Mouse (Mus musculus): ENCODE data around the gene Abcc4. TPM values are rescaled to one million over a fixed set of nuclear protein-coding genes. Genes with fewer than 3 reads are reported as not detected.
"Not testable (repeated sequence)": the region's sequence is repeated elsewhere in the genome, so short reads cannot be mapped to it uniquely, and the experiment has no call there.

The Abcc4 gene
- polyA plus RNA-seq, 1 experiment from 2014 or later: 1.8 TPM

- Histone ChIP-seq H3K9ac (no peak overlapping the region), H3K4me2 (no peak overlapping the region), H3K4me3 (replicated peaks) (no peak overlapping the region), H3K27ac (replicated peaks) (no peak overlapping the region), H3K36me3 (replicated peaks) (no peaks in the 10 kb centered on the region), H3K4me1 (replicated peaks) (peaks cover 41% of the 10 kb centered on the region), H3K27me3 (no peaks in the 10 kb centered on the region), H3K9me3 (replicated peaks) (no peaks in the 10 kb centered on the region)
- WGBS (ENCODE audit: insufficient replicate concordance): 64% methylated on average over 9 of the region's 9 CpGs
- ATAC-seq (ENCODE audit: insufficient read depth): no peak
Measured at GRCm38 (mm10) chr14:118678279-118678985, 27.6 kb downstream of the Abcc4 start.

GRCm38 (mm10) chr14:118676308-118676994 lies 29.6 kb downstream of the Abcc4 start:
- H3K9ac ChIP-seq: no peak overlapping the region
- no peak overlapping the region for H3K27ac ChIP-seq (replicated peaks)
- no peak overlapping the region for H3K4me2 ChIP-seq
- ATAC-seq (ENCODE audit: insufficient read depth): no peak
- no peak overlapping the region for H3K4me3 ChIP-seq (replicated peaks)
- WGBS (ENCODE audit: insufficient replicate concordance): 64% methylated on average over 13 of the region's 13 CpGs
- peaks cover 36% of the 10 kb centered on the region for H3K4me1 ChIP-seq (replicated peaks)
- no peaks in the 10 kb centered on the region for H3K9me3 ChIP-seq (replicated peaks)
- H3K36me3 ChIP-seq (replicated peaks): no peaks in the 10 kb centered on the region
- H3K27me3 ChIP-seq: no peaks in the 10 kb centered on the region

DNA sequence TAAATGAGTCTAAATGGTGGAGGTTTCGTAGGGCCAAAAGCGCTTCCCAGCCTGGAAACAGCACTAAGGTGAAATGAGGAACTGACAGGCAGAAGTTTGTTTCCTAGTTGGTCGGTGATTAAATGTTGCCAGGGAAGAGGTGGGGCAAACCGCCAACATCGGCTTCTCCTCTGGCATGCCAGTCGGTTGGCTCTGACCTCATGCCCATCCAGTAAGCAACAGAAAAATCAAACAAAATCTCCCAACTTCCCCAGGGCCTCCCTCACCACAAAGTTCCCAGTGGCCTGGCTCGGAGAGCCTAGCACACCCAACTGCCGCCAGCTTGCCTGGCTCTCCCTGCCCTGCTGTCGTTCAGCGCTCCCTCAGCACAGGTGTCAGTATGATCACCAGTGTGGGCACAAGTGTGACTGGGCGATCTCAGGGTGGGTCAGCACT lies 31.3 kb downstream of the Abcc4 start:
- 0 out of 2 replicates have a peak overlapping the region, but pooled peaks have one; percentile 11 for H3K4me2 ChIP-seq
- no peaks in the 10 kb centered on the region for H3K36me3 ChIP-seq (replicated peaks)
- peaks cover 36% of the 10 kb centered on the region for H3K4me1 ChIP-seq (replicated peaks)
- no peak overlapping the region for H3K9ac ChIP-seq
- H3K27ac ChIP-seq (replicated peaks): no peak overlapping the region
- no peaks in the 10 kb centered on the region for H3K27me3 ChIP-seq
- no peak overlapping the region for H3K4me3 ChIP-seq (replicated peaks)
- no peaks in the 10 kb centered on the region for H3K9me3 ChIP-seq (replicated peaks)
- ATAC-seq (ENCODE audit: insufficient read depth): no peak
- WGBS (ENCODE audit: insufficient replicate concordance): 43% methylated on average over 11 of the region's 11 CpGs

- Histone ChIP-seq H3K4me2 (no peak overlapping the region), H3K4me3 (replicated peaks) (no peak overlapping the region), H3K9me3 (replicated peaks) (no peaks in the 10 kb centered on the region), H3K36me3 (replicated peaks) (no peaks in the 10 kb centered on the region), H3K4me1 (replicated peaks) (peaks cover 36% of the 10 kb centered on the region), H3K9ac (no peak overlapping the region), H3K27me3 (no peaks in the 10 kb centered on the region), H3K27ac (replicated peaks) (no peak overlapping the region)
- WGBS (ENCODE audit: insufficient replicate concordance): 31% methylated on average over 7 of the region's 7 CpGs
- ATAC-seq (ENCODE audit: insufficient read depth): no peak
Measured at GRCm38 (mm10) chr14:118674224-118674623, 31.8 kb downstream of the Abcc4 start.

GRCm38 (mm10) chr14:118673501-118673900 lies 32.5 kb downstream of the Abcc4 start:
- no peak overlapping the region for H3K9ac ChIP-seq
- no peaks in the 10 kb centered on the region for H3K36me3 ChIP-seq (replicated peaks)
- WGBS (ENCODE audit: insufficient replicate concordance): 75% methylated on average over 6 of the region's 6 CpGs
- no peak overlapping the region for H3K4me2 ChIP-seq
- H3K4me3 ChIP-seq (replicated peaks): no peak overlapping the region
- H3K9me3 ChIP-seq (replicated peaks): no peaks in the 10 kb centered on the region
- no peak overlapping the region for H3K27ac ChIP-seq (replicated peaks)
- no peaks in the 10 kb centered on the region for H3K27me3 ChIP-seq
- H3K4me1 ChIP-seq (replicated peaks): peaks cover 34% of the 10 kb centered on the region
- ATAC-seq (ENCODE audit: insufficient read depth): no peak

GRCm38 (mm10) chr14:118672931-118673330 lies 33.1 kb downstream of the Abcc4 start:
- H3K9me3 ChIP-seq (replicated peaks); H3K27ac ChIP-seq (replicated peaks); H3K4me2 ChIP-seq; H3K27me3 ChIP-seq; H3K9ac ChIP-seq; ATAC-seq (ENCODE audit: insufficient read depth); H3K36me3 ChIP-seq (replicated peaks); H3K4me3 ChIP-seq (replicated peaks): not testable (repeated sequence)
- H3K4me1 ChIP-seq (replicated peaks): peaks cover 29% of the 10 kb centered on the region
- WGBS (ENCODE audit: insufficient replicate concordance): 89% methylated on average over 6 of the region's 6 CpGs

DNA sequence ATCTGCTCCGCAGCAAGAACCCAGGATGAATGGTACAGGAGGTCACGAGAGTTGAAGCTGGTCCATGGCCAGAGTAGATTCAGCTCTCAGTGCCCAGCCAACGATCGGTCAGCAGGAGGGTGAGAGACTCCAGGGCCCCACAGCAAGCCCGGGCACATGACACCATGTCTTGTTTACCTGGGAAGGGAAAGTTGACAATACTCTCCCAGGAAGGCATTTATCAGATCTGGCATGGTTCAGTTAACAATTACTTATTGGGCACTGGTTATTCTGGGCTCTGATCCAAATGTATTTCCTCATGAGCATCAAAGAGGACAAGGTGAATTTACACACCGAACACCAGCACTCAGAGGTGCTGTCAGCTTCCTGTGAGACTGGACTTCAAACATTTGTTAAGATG lies 38.5 kb downstream of the Abcc4 start:
- Histone ChIP-seq H3K4me1 (replicated peaks) (peaks cover 33% of the 10 kb centered on the region), H3K4me3 (replicated peaks) (no peak overlapping the region), H3K27me3 (no peaks in the 10 kb centered on the region), H3K36me3 (replicated peaks) (no peaks in the 10 kb centered on the region), H3K4me2 (no peak overlapping the region), H3K27ac (replicated peaks) (no peak overlapping the region), H3K9me3 (replicated peaks) (no peaks in the 10 kb centered on the region), H3K9ac (no peak overlapping the region)
- 72% methylated on average over 6 of the region's 6 CpGs for WGBS (ENCODE audit: insufficient replicate concordance)
- ATAC-seq (ENCODE audit: insufficient read depth): peak; percentile 53

- H3K4me1 ChIP-seq (replicated peaks): peaks cover 53% of the 10 kb centered on the region
- no peaks in the 10 kb centered on the region for H3K9me3 ChIP-seq (replicated peaks)
- H3K36me3 ChIP-seq (replicated peaks): no peaks in the 10 kb centered on the region
- no peak overlapping the region for H3K27ac ChIP-seq (replicated peaks)
- H3K27me3 ChIP-seq: no peaks in the 10 kb centered on the region
- H3K4me3 ChIP-seq (replicated peaks): no peak overlapping the region
- no peak overlapping the region for H3K9ac ChIP-seq
- WGBS (ENCODE audit: insufficient replicate concordance): 33% methylated on average over 7 of the region's 7 CpGs
- no peak overlapping the region for H3K4me2 ChIP-seq
- peak; percentile 28; the same call in 1 of the 2 replicates for ATAC-seq (ENCODE audit: insufficient read depth)
Measured at GRCm38 (mm10) chr14:118664661-118665060, 41.4 kb downstream of the Abcc4 start.

DNA sequence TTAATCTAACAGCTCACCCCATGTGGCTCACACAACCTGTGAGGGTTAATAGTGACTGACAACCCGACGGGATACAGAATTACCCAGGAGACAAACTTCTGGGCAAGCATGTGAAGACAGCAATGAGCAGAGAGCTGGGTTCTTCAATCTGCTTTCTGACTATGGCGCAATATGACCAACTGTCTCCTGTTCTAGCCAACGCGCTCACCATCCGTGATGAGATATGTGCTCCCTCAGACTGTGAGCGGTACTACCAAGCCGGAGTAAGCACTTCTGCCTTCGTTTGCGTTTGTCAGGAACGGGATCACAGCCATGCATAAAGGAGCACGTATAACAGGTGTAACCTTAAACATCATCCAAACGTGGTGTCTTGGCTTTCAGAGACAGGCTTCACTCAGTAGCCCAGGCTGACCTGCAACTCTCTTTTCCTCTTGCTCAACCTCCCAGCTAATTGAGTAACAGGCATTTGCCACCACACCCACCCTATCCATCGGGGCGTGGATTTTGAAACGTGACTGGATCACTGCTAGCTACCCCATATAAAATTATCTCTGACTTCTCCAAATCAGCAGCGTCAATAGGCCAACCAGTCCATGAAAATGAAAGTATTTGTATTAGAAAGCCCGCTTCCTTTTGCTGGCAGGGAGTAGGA lies 43.3 kb downstream of the Abcc4 start:
- ATAC-seq (ENCODE audit: insufficient read depth): 0 out of 2 replicates have a peak, but pooled peaks have one; percentile 7
- Histone ChIP-seq H3K4me1 (replicated peaks) (peaks cover 65% of the 10 kb centered on the region), H3K4me3 (replicated peaks) (no peak overlapping the region), H3K27ac (replicated peaks) (no peak overlapping the region), H3K36me3 (replicated peaks) (no peaks in the 10 kb centered on the region), H3K27me3 (no peaks in the 10 kb centered on the region), H3K4me2 (no peak overlapping the region), H3K9me3 (replicated peaks) (no peaks in the 10 kb centered on the region), H3K9ac (no peak overlapping the region)
- WGBS (ENCODE audit: insufficient replicate concordance): 64% methylated on average over 18 of the region's 18 CpGs

DNA sequence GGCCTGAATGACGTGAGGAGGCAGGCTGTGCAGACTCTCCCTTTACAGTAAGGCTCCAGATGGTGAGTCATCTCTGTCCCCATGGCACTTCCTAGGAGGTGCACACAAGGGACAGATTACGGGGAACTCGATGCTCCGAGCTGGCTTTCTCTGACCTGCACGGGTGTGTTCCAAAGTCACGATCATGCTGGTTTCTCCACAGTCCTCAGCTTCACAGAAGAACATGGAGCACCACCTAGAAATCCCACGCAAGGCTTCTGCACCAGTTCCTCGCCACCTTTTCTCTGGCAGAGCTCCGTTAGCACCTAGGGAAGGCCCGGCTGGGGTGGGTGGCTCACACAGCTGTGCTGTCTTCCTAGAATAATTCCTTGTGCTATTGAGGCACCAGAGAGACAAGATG lies 43.9 kb downstream of the Abcc4 start:
- no peak overlapping the region for H3K9ac ChIP-seq
- no peak overlapping the region for H3K27ac ChIP-seq (replicated peaks)
- no peak for ATAC-seq (ENCODE audit: insufficient read depth)
- WGBS (ENCODE audit: insufficient replicate concordance): 70% methylated on average over 10 of the region's 10 CpGs
- no peaks in the 10 kb centered on the region for H3K27me3 ChIP-seq
- no peak overlapping the region; the same call in 1 of the 2 replicates for H3K4me3 ChIP-seq (replicated peaks)
- H3K4me1 ChIP-seq (replicated peaks): peaks cover 72% of the 10 kb centered on the region
- H3K9me3 ChIP-seq (replicated peaks): no peaks in the 10 kb centered on the region
- no peak overlapping the region for H3K4me2 ChIP-seq
- H3K36me3 ChIP-seq (replicated peaks): no peaks in the 10 kb centered on the region

GRCm38 (mm10) chr14:118659230-118659629 lies 46.8 kb downstream of the Abcc4 start:
- ATAC-seq (ENCODE audit: insufficient read depth): no peak
- H3K27ac ChIP-seq (replicated peaks): no peak overlapping the region
- peaks cover 77% of the 10 kb centered on the region for H3K4me1 ChIP-seq (replicated peaks)
- no peaks in the 10 kb centered on the region for H3K9me3 ChIP-seq (replicated peaks)
- no peaks in the 10 kb centered on the region for H3K27me3 ChIP-seq
- H3K9ac ChIP-seq: no peak overlapping the region
- no peak overlapping the region for H3K4me3 ChIP-seq (replicated peaks)
- no peaks in the 10 kb centered on the region for H3K36me3 ChIP-seq (replicated peaks)
- H3K4me2 ChIP-seq: no peak overlapping the region

All from liver, embryonic 15.5 days (tissue).